Mouse (Mus musculus) liver, embryonic 14.5 days (tissue): ENCODE measurements around the gene Efcab1.
"Not testable (repeated sequence)": the region's sequence is repeated elsewhere in the genome, so short reads cannot be mapped to it uniquely, and the experiment has no call there.

Experiments
- CTCF ChIP-seq: IDR thresholded peaks from 2 replicates; pipeline ENCODE4 v1.5.1; 2016; ENCODE audit warnings: antibody characterized with exemption, low read depth, control low read depth
- EP300 ChIP-seq: IDR thresholded peaks from 2 replicates; pipeline ENCODE4 v1.6.1; 2016; ENCODE audit warnings: antibody characterized with exemption, low read depth

DNA sequence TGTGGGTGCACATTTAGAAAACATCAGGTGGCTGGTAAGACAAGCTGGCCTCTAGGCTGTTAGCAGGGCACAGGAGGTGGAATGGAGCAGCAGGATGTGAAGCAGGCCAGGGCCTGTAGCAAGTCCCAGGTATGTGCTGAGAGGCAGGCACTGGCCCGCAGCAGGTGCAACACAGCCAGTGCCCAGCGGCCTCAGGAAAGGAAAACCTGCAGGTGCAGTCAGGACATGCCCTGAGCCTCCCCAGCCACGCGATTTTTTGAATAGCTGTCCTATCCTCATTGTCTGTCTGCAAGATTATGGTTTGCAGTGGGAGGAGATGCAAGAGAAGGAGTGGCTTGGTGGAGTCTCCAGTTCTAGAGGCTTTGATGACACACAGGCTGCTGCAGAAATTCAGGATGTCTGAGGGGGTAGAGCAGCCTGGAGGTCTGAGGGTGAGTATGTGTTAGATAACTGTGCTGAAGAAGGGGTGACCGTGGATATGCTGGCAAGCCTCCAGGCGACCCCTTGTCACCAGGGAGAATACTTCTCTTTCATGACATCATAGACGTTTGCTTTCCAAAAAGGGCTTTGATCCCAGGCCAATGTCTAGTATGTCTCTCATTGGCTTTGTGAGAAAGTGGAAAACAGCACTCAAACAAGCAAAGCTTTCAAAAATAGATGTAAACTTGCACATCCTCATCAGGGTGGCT is 30.2 kb downstream of the Efcab1 start:
- not testable (repeated sequence) for TF ChIP-seq CTCF, EP300
